Mouse (Mus musculus): ENCODE measurements at regions not wholly inside any gene's neighbourhood (a gene's known extent, or its start where the extent isn't known, plus 50 kb on each side); places are given as distances from the start of the nearest gene placed in this dataset.
A peak's percentile ranks its signal among the peaks of the same experiment; 100 is the strongest.
"Not testable (repeated sequence)": the region's sequence is repeated elsewhere in the genome, so short reads cannot be mapped to it uniquely, and the experiment has no call there.

DNA sequence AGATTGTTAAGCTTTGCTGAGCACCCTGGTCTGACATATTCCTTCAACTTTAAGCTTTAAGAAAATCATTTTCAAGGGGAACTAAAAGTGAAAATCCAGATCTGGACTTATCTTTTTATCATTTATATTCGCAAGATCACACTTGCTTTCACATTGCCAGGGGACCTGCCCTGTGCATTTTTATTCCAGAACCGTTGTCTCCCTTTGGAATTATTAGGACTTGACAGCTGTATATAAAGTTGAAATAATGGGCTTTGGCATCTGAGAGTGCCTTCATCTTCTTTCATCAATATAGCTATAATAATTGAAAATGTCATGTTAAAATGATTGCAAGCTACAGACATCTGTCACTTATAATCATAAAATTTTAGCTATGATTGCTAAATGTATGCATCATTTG is 276.8 kb upstream of the Olfm3 start:
- no peak for DNase-seq

DNA sequence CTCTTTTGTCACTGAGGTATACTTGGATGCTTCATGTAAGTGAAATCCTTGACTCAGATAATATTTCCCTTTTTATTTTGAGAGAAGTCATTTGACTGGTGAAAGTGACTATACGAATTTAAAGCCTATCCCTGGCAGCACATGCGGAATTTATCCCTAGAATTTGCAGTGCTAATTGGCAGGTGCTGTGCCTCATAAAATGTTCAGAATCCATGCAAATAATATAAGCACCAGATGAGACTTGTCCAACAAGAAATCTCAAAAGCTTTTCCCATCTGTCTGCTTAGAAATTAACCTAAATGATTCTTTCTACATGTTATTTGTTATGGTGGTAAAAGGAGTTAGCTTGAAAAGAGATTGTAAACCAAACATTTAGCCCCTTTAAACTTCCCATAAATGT is 268.5 kb upstream of the Olfm3 start:
- DNase-seq = no peak

DNA sequence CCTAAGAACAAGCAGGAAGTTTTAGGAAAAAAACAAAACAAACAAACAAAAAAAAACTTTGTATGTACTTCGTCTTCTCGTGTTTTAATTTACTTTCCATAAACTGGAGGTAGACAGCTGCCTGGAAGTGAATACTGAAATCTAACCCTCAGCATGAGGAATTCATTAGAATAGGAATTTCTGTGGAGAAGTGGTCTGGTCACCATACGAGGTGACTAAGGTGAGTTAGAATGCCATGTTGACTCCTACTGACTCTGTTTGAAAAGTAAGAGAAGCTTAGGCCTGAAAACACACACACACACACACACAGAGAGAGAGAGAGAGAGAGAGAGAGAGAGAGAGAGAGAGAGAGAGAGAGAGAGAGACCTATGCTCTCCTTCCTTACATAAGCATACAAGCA is 255.9 kb upstream of the Olfm3 start:
- DNase-seq = no peak

GRCm38 (mm10) chr3:114697946-114698345 is 205.9 kb upstream of the Olfm3 start:
- peak; percentile 58 to 64 for DNase-seq

- no peak for DNase-seq
Observed at GRCm38 (mm10) chr3:114725131-114725530, 178.7 kb upstream of the Olfm3 start.

- no peak for DNase-seq
Observed at GRCm38 (mm10) chr3:114736426-114736825, 167.5 kb upstream of the Olfm3 start.

GRCm38 (mm10) chr3:114744206-114744605 is 159.7 kb upstream of the Olfm3 start:
- DNase-seq = no peak

DNA sequence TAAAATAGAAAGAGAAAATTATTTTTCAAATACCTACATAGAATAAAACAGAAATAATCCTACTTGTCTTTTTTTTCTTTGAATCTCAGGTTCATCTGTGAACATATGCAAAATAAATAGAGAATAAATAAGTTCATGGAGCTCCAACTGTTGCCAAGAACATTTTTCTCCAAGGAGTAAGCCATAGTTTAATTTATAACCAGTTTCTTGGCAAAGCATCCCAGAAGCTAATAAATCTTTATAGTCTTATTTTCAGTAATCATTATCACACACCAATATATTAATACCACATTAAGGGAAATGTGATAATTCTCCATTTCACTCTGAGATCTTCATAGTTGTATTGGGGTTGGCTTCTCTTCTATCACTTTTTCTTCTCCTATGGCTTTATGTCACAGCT is 158.7 kb upstream of the Olfm3 start:
- DNase-seq = no peak

GRCm38 (mm10) chr3:114757313-114757712 is 146.6 kb upstream of the Olfm3 start:
- DNase-seq = no peak

DNA sequence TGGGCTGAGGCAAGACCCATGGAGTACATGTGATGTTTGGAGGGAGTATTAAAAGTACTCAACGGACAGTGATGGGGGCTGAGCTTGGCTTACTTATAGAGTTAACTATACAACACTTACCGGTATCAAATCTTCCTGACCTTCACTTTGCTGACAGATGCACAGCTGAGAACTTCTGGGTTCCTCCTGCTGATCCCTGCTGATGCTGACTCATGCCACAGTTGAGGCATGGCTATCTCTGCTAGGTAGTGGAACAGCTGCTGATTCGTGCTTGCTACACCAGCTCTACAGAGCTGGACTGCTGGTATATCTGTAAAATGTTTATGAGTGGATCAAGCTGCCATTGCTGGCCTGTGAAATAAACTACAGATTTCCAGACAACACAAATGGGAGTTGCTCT is 145.3 kb upstream of the Olfm3 start:
- DNase-seq = no peak

- no peak for DNase-seq
Observed at GRCm38 (mm10) chr3:114759290-114760002, 144.4 kb upstream of the Olfm3 start.

- DNase-seq = not testable (repeated sequence)
Observed at GRCm38 (mm10) chr3:114762373-114762772, 141.5 kb upstream of the Olfm3 start.

DNA sequence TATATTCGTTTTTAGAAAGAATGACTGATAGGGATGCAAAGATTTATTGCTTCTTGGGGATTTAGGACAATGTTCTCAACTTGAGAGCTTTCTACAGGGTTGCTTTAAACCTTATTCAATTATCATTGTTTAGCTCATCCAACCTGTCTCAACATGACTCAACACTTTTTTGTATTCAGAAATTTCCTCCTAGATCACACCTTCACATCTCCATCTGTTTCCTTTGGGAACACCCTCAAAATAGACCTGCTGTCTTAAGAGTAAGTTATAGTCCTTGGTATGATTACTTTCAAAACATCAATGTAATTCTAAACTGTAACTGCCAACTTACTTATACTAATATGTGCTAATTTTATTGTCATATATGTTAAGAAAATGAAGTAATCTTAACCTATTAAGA is 114.8 kb upstream of the Olfm3 start:
- DNase-seq = no peak

GRCm38 (mm10) chr3:114790005-114790404 is 113.9 kb upstream of the Olfm3 start:
- no peak for DNase-seq

GRCm38 (mm10) chr3:114833120-114833519 is 70.8 kb upstream of the Olfm3 start:
- DNase-seq = no peak

Measured in cerebellum, postnatal 14 days (tissue).